Mouse (Mus musculus): ENCODE results near the gene Rxra. TPM values are rescaled to one million over a fixed set of nuclear protein-coding genes. Genes with fewer than 3 reads are reported as not detected.

Rxra gene
- 11.0 TPM for total RNA-seq (2023)

DNA sequence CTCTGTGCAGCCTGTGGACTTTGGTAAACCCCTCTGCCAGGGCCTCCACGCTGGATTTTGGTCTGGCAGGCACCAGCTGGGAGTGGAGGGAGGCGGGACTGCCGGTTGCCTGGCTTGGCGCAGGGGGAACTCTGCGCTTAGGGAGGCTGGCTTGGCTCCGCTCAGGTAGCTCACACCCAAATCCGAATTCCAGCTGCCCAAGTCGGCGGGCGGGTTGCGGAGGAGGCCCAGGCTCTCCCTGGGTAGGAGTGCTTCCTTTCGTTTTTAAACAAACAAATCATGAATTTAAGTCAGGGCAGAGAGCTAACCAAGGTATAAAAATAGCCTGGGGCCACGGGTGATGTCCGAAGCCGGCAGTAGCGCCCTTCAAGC lies at the start of gene Rxra:
TSS of gene Rxra (plus strand) at position 335 of the 372 bp plus-strand sequence.

Other genes starting within 250 kb of the Rxra start
- gene Vav2, start 249.4 kb upstream of the Rxra start, total RNA-seq (2023): 17.8 TPM
- not detected for gene Brd3os, start 234.1 kb upstream of the Rxra start, total RNA-seq (2023)
- 36.6 TPM for gene Brd3, start 168.8 kb upstream of the Rxra start, total RNA-seq (2023)
- 42.1 TPM for gene Wdr5, start 161.3 kb upstream of the Rxra start, total RNA-seq (2023)
- gene Col5a1, start 210.0 kb downstream of the Rxra start, total RNA-seq (2023): 0.44 TPM